Mouse (Mus musculus): ENCODE measurements around the gene Cux1. TPM values are rescaled to one million over a fixed set of nuclear protein-coding genes. Genes with fewer than 3 reads are reported as not detected.

Cux1 gene
- polyA plus RNA-seq, 1 experiment from 2014 or later = 146 TPM

- Histone ChIP-seq H3K4me1 (no peaks in the 10 kb centered on the region), H3K4me2 (replicated peaks) (no peak overlapping the region), H3K36me3 (no peaks in the 10 kb centered on the region; the same call in 1 of the 2 replicates), H3K9me3 (no peaks in the 10 kb centered on the region), H3K9ac (replicated peaks) (no peak overlapping the region), H3K27ac (replicated peaks) (no peak overlapping the region), H3K27me3 (no peaks in the 10 kb centered on the region), H3K4me3 (no peak overlapping the region)
- peak; percentile 48 for ATAC-seq (replicated peaks)
- WGBS = 33% methylated on average over 6 of the region's 6 CpGs
These were observed 308.4 kb downstream of the Cux1 start for GRCm38 (mm10) chr5:136258919-136259318.

- ATAC-seq (replicated peaks) = peak; percentile 68
- H3K27ac ChIP-seq (replicated peaks) = no peak overlapping the region
- no peaks in the 10 kb centered on the region for H3K27me3 ChIP-seq
- no peak overlapping the region for H3K9ac ChIP-seq (replicated peaks)
- WGBS = 11% methylated on average over 17 of the region's 17 CpGs
- no peaks in the 10 kb centered on the region for H3K9me3 ChIP-seq
- no peak overlapping the region for H3K4me2 ChIP-seq (replicated peaks)
- peaks cover 4% of the 10 kb centered on the region; the same call in 1 of the 2 replicates for H3K36me3 ChIP-seq
- H3K4me3 ChIP-seq = no peak overlapping the region
- no peaks in the 10 kb centered on the region for H3K4me1 ChIP-seq
These were observed 314.4 kb downstream of the Cux1 start for GRCm38 (mm10) chr5:136252899-136253298.

- Histone ChIP-seq H3K9ac (replicated peaks) (no peak overlapping the region), H3K36me3 (peaks cover 4% of the 10 kb centered on the region; the same call in 1 of the 2 replicates), H3K27me3 (no peaks in the 10 kb centered on the region), H3K4me2 (replicated peaks) (no peak overlapping the region), H3K27ac (replicated peaks) (no peak overlapping the region), H3K4me3 (no peak overlapping the region), H3K9me3 (no peaks in the 10 kb centered on the region), H3K4me1 (no peaks in the 10 kb centered on the region)
- ATAC-seq (replicated peaks) = no peak
- 45% methylated on average over 7 of the region's 7 CpGs for WGBS
These were observed 316.3 kb downstream of the Cux1 start for GRCm38 (mm10) chr5:136251004-136251403.

- Histone ChIP-seq H3K27ac (replicated peaks) (no peak overlapping the region), H3K4me3 (no peak overlapping the region), H3K9ac (replicated peaks) (no peak overlapping the region), H3K4me1 (peaks cover 11% of the 10 kb centered on the region), H3K36me3 (0 out of 2 replicates have a peak, but pooled peaks cover 4% of the 10 kb centered on the region), H3K4me2 (replicated peaks) (no peak overlapping the region), H3K9me3 (no peaks in the 10 kb centered on the region), H3K27me3 (no peaks in the 10 kb centered on the region)
- 67% methylated on average over 6 of the region's 6 CpGs for WGBS
- ATAC-seq (replicated peaks) = no peak
These were observed 318.8 kb downstream of the Cux1 start for GRCm38 (mm10) chr5:136248441-136248840.

GRCm38 (mm10) chr5:136246452-136246838 lies 320.8 kb downstream of the Cux1 start, which contains the start of gene Sh2b2:
Gene Sh2b2, minus strand, starts transcription at chr5:136246556.
- Histone ChIP-seq H3K4me1 (peaks cover 31% of the 10 kb centered on the region), H3K27ac (replicated peaks) (peak within 1 kb of the TSS; percentile 76; the same call in 1 of the 2 replicates), H3K27me3 (no peaks in the 10 kb centered on the region), H3K9ac (replicated peaks) (peak within 1 kb of the TSS; percentile 56), H3K36me3 (0 out of 2 replicates have a peak, but pooled peaks cover 4% of the 10 kb centered on the region), H3K4me3 (peak within 1 kb of the TSS; percentile 92), H3K9me3 (no peaks in the 10 kb centered on the region), H3K4me2 (replicated peaks) (peak within 1 kb of the TSS; percentile 87)
- ATAC-seq (replicated peaks) = no peak
- 80% methylated on average over 2 of the region's 2 CpGs for WGBS

GRCm38 (mm10) chr5:136245541-136246451 lies 321.5 kb downstream of the Cux1 start:
- Histone ChIP-seq H3K4me1 (peaks cover 35% of the 10 kb centered on the region), H3K4me2 (replicated peaks) (peak overlapping the region; percentile 87), H3K36me3 (0 out of 2 replicates have a peak, but pooled peaks cover 4% of the 10 kb centered on the region), H3K27me3 (no peaks in the 10 kb centered on the region), H3K9me3 (no peaks in the 10 kb centered on the region), H3K4me3 (peak overlapping the region; percentile 92), H3K9ac (replicated peaks) (peak overlapping the region; percentile 56), H3K27ac (replicated peaks) (peak overlapping the region; percentile 76; the same call in 1 of the 2 replicates)
- ATAC-seq (replicated peaks) = peak; percentile 11; the same call in 1 of the 2 replicates
- WGBS = 20% methylated on average over 15 of the region's 15 CpGs

GRCm38 (mm10) chr5:136244762-136245540 lies 322.3 kb downstream of the Cux1 start:
- Histone ChIP-seq H3K9me3 (no peaks in the 10 kb centered on the region), H3K4me1 (peaks cover 35% of the 10 kb centered on the region), H3K36me3 (0 out of 2 replicates have a peak, but pooled peaks cover under 1% of the 10 kb centered on the region), H3K27me3 (no peaks in the 10 kb centered on the region), H3K9ac (replicated peaks) (peak overlapping the region; percentile 89), H3K4me3 (peak overlapping the region; percentile 92), H3K4me2 (replicated peaks) (peak overlapping the region; percentile 87), H3K27ac (replicated peaks) (peak overlapping the region; percentile 83)
- WGBS = under 1% methylated on average over 51 of the region's 57 CpGs
- peak; percentile 89 for ATAC-seq (replicated peaks)

GRCm38 (mm10) chr5:136243851-136244761 lies 323.2 kb downstream of the Cux1 start:
- Histone ChIP-seq H3K9ac (replicated peaks) (peak overlapping the region; percentile 89), H3K4me2 (replicated peaks) (peak overlapping the region; percentile 87), H3K4me1 (peaks cover 35% of the 10 kb centered on the region), H3K9me3 (no peaks in the 10 kb centered on the region), H3K36me3 (no peaks in the 10 kb centered on the region), H3K27me3 (no peaks in the 10 kb centered on the region), H3K4me3 (peak overlapping the region; percentile 92), H3K27ac (replicated peaks) (peak overlapping the region; percentile 83)
- ATAC-seq (replicated peaks) = peak; percentile 78
- WGBS = under 1% methylated on average over 67 of the region's 67 CpGs

GRCm38 (mm10) chr5:136241161-136241560 lies 326.1 kb downstream of the Cux1 start:
- Histone ChIP-seq H3K27ac (replicated peaks) (no peak overlapping the region), H3K4me1 (peaks cover 49% of the 10 kb centered on the region), H3K9ac (replicated peaks) (no peak overlapping the region), H3K9me3 (no peaks in the 10 kb centered on the region), H3K27me3 (no peaks in the 10 kb centered on the region), H3K36me3 (no peaks in the 10 kb centered on the region), H3K4me2 (replicated peaks) (no peak overlapping the region), H3K4me3 (no peak overlapping the region)
- no peak for ATAC-seq (replicated peaks)
- 87% methylated on average over 6 of the region's 6 CpGs for WGBS

GRCm38 (mm10) chr5:136240381-136240780 lies 326.9 kb downstream of the Cux1 start:
- Histone ChIP-seq H3K36me3 (no peaks in the 10 kb centered on the region), H3K4me3 (no peak overlapping the region), H3K9me3 (no peaks in the 10 kb centered on the region), H3K9ac (replicated peaks) (no peak overlapping the region), H3K27ac (replicated peaks) (no peak overlapping the region), H3K27me3 (no peaks in the 10 kb centered on the region), H3K4me2 (replicated peaks) (no peak overlapping the region), H3K4me1 (peaks cover 47% of the 10 kb centered on the region)
- no peak for ATAC-seq (replicated peaks)
- WGBS = 36% methylated on average over 1 of the region's 1 CpGs

- Histone ChIP-seq H3K27ac (replicated peaks) (no peak overlapping the region), H3K4me2 (replicated peaks) (peak overlapping the region; percentile 50), H3K9me3 (no peaks in the 10 kb centered on the region), H3K36me3 (no peaks in the 10 kb centered on the region), H3K9ac (replicated peaks) (peak overlapping the region; percentile 22), H3K27me3 (no peaks in the 10 kb centered on the region), H3K4me1 (peaks cover 34% of the 10 kb centered on the region), H3K4me3 (peak overlapping the region; percentile 29)
- WGBS = 1% methylated on average over 19 of the region's 19 CpGs
- no peak for ATAC-seq (replicated peaks)
These were observed 329.7 kb downstream of the Cux1 start for GRCm38 (mm10) chr5:136237607-136238006.
